In genomic region chr13:114462548-114463408, GRCm38 (mm10) we compare ENCODE assay signal across 14 mouse cellular contexts. TPM values are rescaled to one million over a fixed set of nuclear protein-coding genes. Genes with fewer than 3 reads are reported as not detected.
"Had no signal": no experiment of that assay in that cellular context is flagged by ENCODE, and none has a peak within 500 bp of the region (broad histone marks: within the 10 kb centered on the region; RNA-seq: fewer than 3 reads in every experiment).

No protein-coding gene starts in this region.

- H3K4me3 ChIP-seq: limb, embryonic 13.5 days; midbrain, embryonic 12.5 days had no signal

- H3K4me2 ChIP-seq: limb, embryonic 13.5 days; midbrain, embryonic 12.5 days had no signal

- ATAC-seq: midbrain, embryonic 16.5 days had no signal

- H3K4me1 ChIP-seq: midbrain, embryonic 12.5 days had no signal

- DNase-seq: kidney, adult 11 months; kidney, adult 9 months; kidney, postnatal 10 days; kidney, postnatal 4 days; left cerebral cortex, postnatal 4 days; lung, adult 18-20 months; right cerebral cortex, adult 18-20 months; right cerebral cortex, postnatal 25 days; thymus, adult 2 months; thymus, postnatal 25 days had no signal

- H3K9me3 ChIP-seq: limb, embryonic 13.5 days; midbrain, embryonic 12.5 days had no signal

- H3K27ac ChIP-seq: limb, embryonic 13.5 days; midbrain, embryonic 12.5 days had no signal

- H3K36me3 ChIP-seq: limb, embryonic 13.5 days; midbrain, embryonic 12.5 days had no signal

- H3K9ac ChIP-seq: limb, embryonic 13.5 days; midbrain, embryonic 12.5 days had no signal

RNA-seq across cellular contexts. Expression of gene Fst, which starts 4.0 kb away (rescaled TPM):
- total RNA-seq: megakaryocyte-erythroid progenitor cell, adult 5-6 weeks had no signal
